Mouse (Mus musculus): Measurements from ENCODE around the gene Rbm20. TPM values are rescaled to one million over a fixed set of nuclear protein-coding genes. Genes with fewer than 3 reads are reported as not detected.
"Not testable (repeated sequence)": the region's sequence is repeated elsewhere in the genome, so short reads cannot be mapped to it uniquely, and the experiment has no call there.

Gene Rbm20
- polyA plus RNA-seq, 1 experiment = 3.8 TPM

DNA sequence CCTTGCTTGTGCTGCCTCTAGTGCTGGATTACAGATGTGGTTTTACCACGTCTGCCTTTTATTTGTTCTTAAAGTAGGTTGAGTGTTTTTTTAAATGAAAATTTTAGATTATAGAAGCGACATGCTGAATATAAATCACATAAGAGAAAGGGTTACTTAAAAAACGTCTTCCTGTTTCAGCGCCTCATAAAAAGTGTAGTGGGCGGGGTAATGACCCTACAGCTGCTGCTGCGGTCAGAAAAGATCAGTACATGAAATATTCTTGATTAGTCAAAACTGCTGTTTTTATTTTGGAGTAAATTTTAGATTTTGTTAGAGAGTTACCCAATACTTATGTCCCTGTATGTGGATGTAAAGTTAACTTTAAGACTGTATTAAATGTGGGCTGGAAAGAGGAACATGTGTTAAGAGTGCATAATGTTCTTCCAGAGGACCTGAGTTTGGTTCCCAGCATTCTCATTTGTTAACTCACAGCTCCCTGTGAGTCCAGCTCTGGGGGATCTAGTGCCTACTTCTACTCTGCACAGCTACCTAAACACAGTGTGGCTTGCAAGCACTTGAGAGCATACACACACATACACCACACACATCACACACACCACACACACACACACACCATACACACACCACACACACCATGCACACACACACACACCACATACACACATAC is 229.1 kb downstream of the Rbm20 start:
- WGBS = 29% methylated on average over 6 of the region's 6 CpGs
- Histone ChIP-seq H3K4me3 (replicated peaks; ENCODE audit: extremely low read depth, low read depth, low read length) (no peak overlapping the region), H3K4me1 (ENCODE audit: control insufficient read depth, insufficient read depth, low read length) (peaks cover 6% of the 10 kb centered on the region)
- DNase-seq = no peak
- TF ChIP-seq POLR2A (IDR thresholded peaks at IDR 0.05; ENCODE audit: borderline replicate concordance, extremely low read depth, low read depth, low read length) (no peak), CTCF (IDR thresholded peaks at IDR 0.05; ENCODE audit: insufficient read depth, low read length) (no peak)

DNA sequence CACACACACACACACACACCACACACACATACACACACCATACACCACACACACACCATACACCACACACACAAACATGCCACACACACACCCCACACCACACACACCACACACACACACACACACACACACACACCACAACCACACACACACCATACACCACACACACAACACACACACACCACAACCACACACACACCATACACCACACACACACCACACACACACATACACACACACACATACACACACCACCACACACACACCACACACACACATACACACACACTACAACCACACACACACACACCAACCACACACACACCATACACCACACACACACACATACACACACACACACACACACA is 229.6 kb downstream of the Rbm20 start:
- DNase-seq; H3K4me1 ChIP-seq (ENCODE audit: control insufficient read depth, insufficient read depth, low read length); H3K4me3 ChIP-seq (replicated peaks; ENCODE audit: extremely low read depth, low read depth, low read length): not testable (repeated sequence)

DNA sequence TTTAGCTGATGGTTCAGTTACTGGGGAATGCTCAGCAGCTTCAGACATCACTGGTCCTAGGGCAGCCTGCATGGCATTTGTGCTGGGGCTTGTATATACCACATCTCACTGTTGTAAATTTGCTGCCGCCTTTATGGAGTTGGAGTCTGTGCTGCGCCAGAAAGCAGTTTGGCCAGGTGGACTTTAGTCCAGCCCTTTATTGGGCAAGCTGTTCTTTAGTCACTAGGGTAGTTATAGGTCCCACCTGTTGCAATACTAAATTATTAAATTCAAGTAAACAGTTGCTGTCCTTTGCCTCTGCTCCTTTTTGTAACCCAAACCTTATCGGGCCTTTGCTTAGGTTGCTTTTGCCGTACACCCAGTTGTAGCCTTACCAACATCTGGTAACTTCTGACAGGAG is 237.8 kb downstream of the Rbm20 start:
- Histone ChIP-seq H3K4me1 (ENCODE audit: control insufficient read depth, insufficient read depth, low read length) (no peaks in the 10 kb centered on the region), H3K4me3 (replicated peaks; ENCODE audit: extremely low read depth, low read depth, low read length) (no peak overlapping the region)
- DNase-seq = no peak
- TF ChIP-seq CTCF (IDR thresholded peaks at IDR 0.05; ENCODE audit: insufficient read depth, low read length) (no peak), POLR2A (IDR thresholded peaks at IDR 0.05; ENCODE audit: borderline replicate concordance, extremely low read depth, low read depth, low read length) (no peak)
- WGBS = 94% methylated on average over 4 of the region's 4 CpGs

Other genes starting within 250 kb of the Rbm20 start
- 10.4 and 14.0 TPM in 2 replicates for gene Dusp5, start 148.2 kb upstream of the Rbm20 start, polyA plus RNA-seq (2012; rRNA removed)
- gene Nutf2-ps1, start 88.2 kb upstream of the Rbm20 start, polyA plus RNA-seq (2012; rRNA removed) = 74.5 and 92.3 TPM in 2 replicates
- 3.4 and 5.3 TPM in 2 replicates for gene Smc3, start 76.9 kb upstream of the Rbm20 start, polyA plus RNA-seq (2012; rRNA removed)
- 4.1 and 8.0 TPM in 2 replicates for gene Pdcd4, start 214.9 kb downstream of the Rbm20 start, polyA plus RNA-seq (2012; rRNA removed)

Measured in lung, adult 2 months (tissue).